Mouse (Mus musculus) forebrain, postnatal 0 days (tissue): ENCODE data around the gene Btnl1. TPM values are rescaled to one million over a fixed set of nuclear protein-coding genes. Genes with fewer than 3 reads are reported as not detected.

Experiments used
- ATAC-seq: fragments of 200-750 bp; cut with Nextera tagmentation; 2 replicates; pipeline ENCODE4 v1.8.0; 2017; ENCODE audit warnings: mild to moderate bottlenecking, moderate library complexity
- DNase-seq: peaks from one replicate; pipeline ENCODE4 v3.0.0-alpha.2; 2015
- H3K27ac ChIP-seq: fragments of 300-500 bp; sonication (generic); 2 replicates; pipeline ENCODE4 v1.5.1; 2014; ENCODE audit warnings: low read depth, mild to moderate bottlenecking, antibody characterized with exemption, low read length, moderate library complexity, mixed read lengths
- H3K27me3 ChIP-seq: fragments of 300-500 bp; sonication (generic); 2 replicates; pipeline ENCODE4 v1.6.1; 2014; ENCODE audit warnings: mild to moderate bottlenecking, low read length, mixed read lengths; ENCODE audit not compliant: insufficient read depth
- H3K36me3 ChIP-seq: fragments of 300-500 bp; sonication (generic); 2 replicates; pipeline ENCODE4 v1.6.1; 2014; ENCODE audit warnings: mild to moderate bottlenecking, moderate library complexity; ENCODE audit not compliant: insufficient read depth
- H3K4me1 ChIP-seq: fragments of 300-500 bp; sonication (generic); 2 replicates; pipeline ENCODE4 v1.6.1; 2014; ENCODE audit warnings: antibody characterized with exemption; ENCODE audit not compliant: insufficient read depth
- H3K4me2 ChIP-seq: fragments of 300-500 bp; sonication (generic); 2 replicates; pipeline ENCODE4 v1.6.1; 2014; ENCODE audit warnings: low read depth, mild to moderate bottlenecking, moderate library complexity
- H3K4me3 ChIP-seq: fragments of 300-500 bp; sonication (generic); 2 replicates; pipeline ENCODE4 v1.5.1; 2014; ENCODE audit warnings: low read depth, low read length, mixed read lengths
- H3K9ac ChIP-seq: fragments of 300-500 bp; sonication (generic); 2 replicates; pipeline ENCODE4 v1.6.1; 2014; ENCODE audit warnings: mild to moderate bottlenecking
- H3K9me3 ChIP-seq: fragments of 300-500 bp; sonication (generic); 2 replicates; pipeline ENCODE4 v1.6.1; 2016; ENCODE audit warnings: low read length
- CTCF ChIP-seq: sonication (generic); IDR thresholded peaks from 2 replicates; pipeline ENCODE4 v1.5.1; 2016; ENCODE audit warnings: antibody characterized with exemption, control low read depth, low read depth
- WGBS: fragments of 180-500 bp; shearing (Covaris S2); extraction: QIAGEN DNeasy Blood & Tissue Kit; methylation state at CpG from one replicate; pipeline ENCODE4 v1.1.7; 2014; 5-methylcytosine and 5-hydroxymethylcytosine counted together
- polyA plus RNA-seq: library from polyadenylated mRNA; unstranded; fragments of >200 nt; fragmentation: Nextera tagmentation; extraction: Ambion mirVana; gene quantifications from 2 replicates; pipeline ENCODE4 v1.2.1, GENCODE M21; 2015
- total RNA-seq: library from RNA; depleted of rRNA; stranded (reverse); fragments of >200 nt; gene quantifications from 2 replicates; pipeline ENCODE4 v1.2.3, GENCODE M21; 2014; rRNA removed

Gene Btnl1
- total and polyA plus RNA-seq, 2 experiments from 2014 or later, result not detected

- ATAC-seq, result peak; percentile 98
- H3K9me3 ChIP-seq, result no peaks in the 10 kb centered on the region
- H3K36me3 ChIP-seq, result no peaks in the 10 kb centered on the region
- peak within 1 kb of the TSS; percentile 75 for H3K9ac ChIP-seq
- H3K4me1 ChIP-seq, result 0 out of 2 replicates have a peak, but pooled peaks cover 3% of the 10 kb centered on the region
- peak; percentile 92 for DNase-seq
- H3K4me2 ChIP-seq, result peak within 1 kb of the TSS; percentile 71
- no peaks in the 10 kb centered on the region for H3K27me3 ChIP-seq
- WGBS, result 8% methylated on average over 34 of the region's 34 CpGs
- peak within 1 kb of the TSS; percentile 58 for H3K4me3 ChIP-seq
- peak within 1 kb of the TSS; percentile 98 for H3K27ac ChIP-seq
- TF ChIP-seq CTCF, result peak; percentile 36
Measured at GRCm38 (mm10) chr17:34398711-34399393, 21.9 kb downstream of the Btnl1 start, which contains the start of gene BC051142. TSS of gene BC051142 (plus strand) at chr17:34398820.

- Histone ChIP-seq H3K36me3 (no peaks in the 10 kb centered on the region), H3K4me3 (peak overlapping the region; percentile 58), H3K9ac (0 out of 2 replicates have a peak overlapping the region, but pooled peaks have one; percentile 75), H3K4me1 (0 out of 2 replicates have a peak, but pooled peaks cover 3% of the 10 kb centered on the region), H3K9me3 (no peaks in the 10 kb centered on the region), H3K4me2 (peak overlapping the region; percentile 71), H3K27ac (peak overlapping the region; percentile 98), H3K27me3 (no peaks in the 10 kb centered on the region)
- DNase-seq (no peak), ATAC-seq (no peak)
- WGBS, result 38% methylated on average over 4 of the region's 4 CpGs
- TF ChIP-seq CTCF, result no peak
Measured at GRCm38 (mm10) chr17:34399394-34399715, 22.4 kb downstream of the Btnl1 start.

GRCm38 (mm10) chr17:34411117-34411516 is 34.2 kb downstream of the Btnl1 start:
- Histone ChIP-seq H3K27me3 (no peaks in the 10 kb centered on the region), H3K4me1 (no peaks in the 10 kb centered on the region), H3K27ac (no peak overlapping the region), H3K9ac (no peak overlapping the region), H3K9me3 (no peaks in the 10 kb centered on the region), H3K4me3 (no peak overlapping the region), H3K4me2 (no peak overlapping the region), H3K36me3 (no peaks in the 10 kb centered on the region)
- WGBS, result 19% methylated on average over 6 of the region's 6 CpGs
- peak; percentile 85 for DNase-seq
- TF ChIP-seq CTCF, result peak; percentile 87
- peak; percentile 60 for ATAC-seq

GRCm38 (mm10) chr17:34420014-34420413 is 43.1 kb downstream of the Btnl1 start:
- no peak for TF ChIP-seq CTCF
- Histone ChIP-seq H3K36me3 (no peaks in the 10 kb centered on the region), H3K9me3 (no peaks in the 10 kb centered on the region), H3K4me3 (no peak overlapping the region), H3K4me1 (no peaks in the 10 kb centered on the region), H3K4me2 (no peak overlapping the region), H3K27ac (no peak overlapping the region), H3K27me3 (no peaks in the 10 kb centered on the region), H3K9ac (no peak overlapping the region)
- WGBS, result 75% methylated on average over 7 of the region's 7 CpGs
- no peak for DNase-seq
- ATAC-seq, result no peak

- no peaks in the 10 kb centered on the region for H3K9me3 ChIP-seq
- H3K9ac ChIP-seq, result no peak overlapping the region
- no peak overlapping the region for H3K4me3 ChIP-seq
- ATAC-seq (no peak), DNase-seq (no peak)
- no peak overlapping the region for H3K27ac ChIP-seq
- no peaks in the 10 kb centered on the region for H3K4me1 ChIP-seq
- no peaks in the 10 kb centered on the region for H3K27me3 ChIP-seq
- TF ChIP-seq CTCF, result no peak
- no peaks in the 10 kb centered on the region for H3K36me3 ChIP-seq
- H3K4me2 ChIP-seq, result no peak overlapping the region
Measured at GRCm38 (mm10) chr17:34427597-34427996, 50.7 kb downstream of the Btnl1 start.

Other genes starting within 250 kb of the Btnl1 start
- gene H2-DMb2, start 233.8 kb upstream of the Btnl1 start, total RNA-seq, result 2.2 and 2.4 TPM in 2 replicates
- 0.72 and 1.0 TPM in 2 replicates for gene H2-DMb2, start 233.8 kb upstream of the Btnl1 start, polyA plus RNA-seq
- gene H2-DMb1, start 224.1 kb upstream of the Btnl1 start, total RNA-seq, result 0.62 and 2.8 TPM in 2 replicates
- 1.5 and 1.7 TPM in 2 replicates for gene H2-DMb1, start 224.1 kb upstream of the Btnl1 start, polyA plus RNA-seq
- gene Tap1, start 189.6 kb upstream of the Btnl1 start, total RNA-seq, result 5.2 and 7.5 TPM in 2 replicates
- gene Tap1, start 189.6 kb upstream of the Btnl1 start, polyA plus RNA-seq, result 4.6 and 5.0 TPM in 2 replicates
- gene Psmb9, start 189.4 kb upstream of the Btnl1 start, total RNA-seq, result 1.2 and 1.9 TPM in 2 replicates
- 2.0 and 2.3 TPM in 2 replicates for gene Psmb9, start 189.4 kb upstream of the Btnl1 start, polyA plus RNA-seq
- 1.5 and 2.9 TPM in 2 replicates for gene Psmb8, start 179.4 kb upstream of the Btnl1 start, total RNA-seq
- gene Psmb8, start 179.4 kb upstream of the Btnl1 start, polyA plus RNA-seq, result 4.8 and 7.2 TPM in 2 replicates
- gene Tap2, start 173.6 kb upstream of the Btnl1 start, total RNA-seq, result 1.3 and 1.9 TPM in 2 replicates
- gene Tap2, start 173.6 kb upstream of the Btnl1 start, polyA plus RNA-seq, result 3.2 and 3.8 TPM in 2 replicates
- 0.10 TPM in 1 of 2 replicates, not detected in the other for gene H2-Ob, start 138.2 kb upstream of the Btnl1 start, total RNA-seq
- 0.33 and 0.36 TPM in 2 replicates for gene H2-Ob, start 138.2 kb upstream of the Btnl1 start, polyA plus RNA-seq
- gene H2-Ab1, start 119.4 kb upstream of the Btnl1 start, total RNA-seq, result 0.38 and 2.0 TPM in 2 replicates
- gene H2-Ab1, start 119.4 kb upstream of the Btnl1 start, polyA plus RNA-seq, result 1.8 and 2.1 TPM in 2 replicates
- gene H2-Aa, start 89.3 kb upstream of the Btnl1 start, total RNA-seq, result 0.14 and 0.85 TPM in 2 replicates
- gene H2-Aa, start 89.3 kb upstream of the Btnl1 start, polyA plus RNA-seq, result 0.59 and 0.73 TPM in 2 replicates
- 1.5 and 2.1 TPM in 2 replicates for gene H2-Eb1, start 71.3 kb upstream of the Btnl1 start, total RNA-seq
- gene H2-Eb1, start 71.3 kb upstream of the Btnl1 start, polyA plus RNA-seq, result 2.5 and 2.7 TPM in 2 replicates
- gene H2-Eb2, start 51.5 kb upstream of the Btnl1 start, total RNA-seq, result 0.15 TPM in 1 of 2 replicates, not detected in the other
- gene H2-Eb2, start 51.5 kb upstream of the Btnl1 start, polyA plus RNA-seq, result 0.04 TPM in 1 of 2 replicates, not detected in the other
- gene Btnl2, start 22.3 kb upstream of the Btnl1 start, total RNA-seq, result not detected in 2 replicates
- gene Btnl2, start 22.3 kb upstream of the Btnl1 start, polyA plus RNA-seq, result not detected in 2 replicates
- 6.5 and 9.0 TPM in 2 replicates for gene BC051142, start 21.7 kb downstream of the Btnl1 start, total RNA-seq
- 4.4 and 5.5 TPM in 2 replicates for gene BC051142, start 21.7 kb downstream of the Btnl1 start, polyA plus RNA-seq
- not detected in 2 replicates for gene Btnl4, start 100.2 kb downstream of the Btnl1 start, total RNA-seq
- not detected in 2 replicates for gene Btnl4, start 100.2 kb downstream of the Btnl1 start, polyA plus RNA-seq
- gene Btnl6, start 140.2 kb downstream of the Btnl1 start, total RNA-seq, result not detected in 2 replicates
- gene Btnl6, start 140.2 kb downstream of the Btnl1 start, polyA plus RNA-seq, result not detected in 2 replicates
- 2.8 and 16.0 TPM in 2 replicates for gene Notch4, start 187.1 kb downstream of the Btnl1 start, total RNA-seq
- 3.8 and 5.5 TPM in 2 replicates for gene Notch4, start 187.1 kb downstream of the Btnl1 start, polyA plus RNA-seq
- 1.2 and 2.4 TPM in 2 replicates for gene Gpsm3, start 212.7 kb downstream of the Btnl1 start, total RNA-seq
- 4.2 and 4.6 TPM in 2 replicates for gene Gpsm3, start 212.7 kb downstream of the Btnl1 start, polyA plus RNA-seq
- 56.7 and 75.2 TPM in 2 replicates for gene Pbx2, start 214.1 kb downstream of the Btnl1 start, total RNA-seq
- 3.9 and 5.9 TPM in 2 replicates for gene Pbx2, start 214.1 kb downstream of the Btnl1 start, polyA plus RNA-seq
- 1.8 and 2.8 TPM in 2 replicates for gene Ager, start 220.7 kb downstream of the Btnl1 start, total RNA-seq
- 0.92 and 1.2 TPM in 2 replicates for gene Ager, start 220.7 kb downstream of the Btnl1 start, polyA plus RNA-seq
- gene Rnf5, start 226.6 kb downstream of the Btnl1 start, total RNA-seq, result 39.0 and 45.3 TPM in 2 replicates
- gene Rnf5, start 226.6 kb downstream of the Btnl1 start, polyA plus RNA-seq, result 245 and 252 TPM in 2 replicates
- gene Agpat1, start 227.1 kb downstream of the Btnl1 start, total RNA-seq, result 187 and 217 TPM in 2 replicates
- 88.5 and 104 TPM in 2 replicates for gene Agpat1, start 227.1 kb downstream of the Btnl1 start, polyA plus RNA-seq
- gene Egfl8, start 238.8 kb downstream of the Btnl1 start, total RNA-seq, result 2.7 and 3.2 TPM in 2 replicates
- gene Egfl8, start 238.8 kb downstream of the Btnl1 start, polyA plus RNA-seq, result 3.8 and 4.8 TPM in 2 replicates